Mouse (Mus musculus) kidney, embryonic 14.5 days (tissue): ENCODE measurements around the gene Slc31a1. TPM values are rescaled to one million over a fixed set of nuclear protein-coding genes. Genes with fewer than 3 reads are reported as not detected.

Experiments used
- polyA plus RNA-seq: library from polyadenylated mRNA; unstranded; fragments of >200 nt; fragmentation: Nextera tagmentation; extraction: Ambion mirVana; gene quantifications from 2 replicates; pipeline ENCODE4 v1.2.1, GENCODE M21; 2014

Slc31a1 gene
- polyA plus RNA-seq, 1 experiment from 2014 or later: 42.1 TPM

Other genes with a start within 250 kb of the Slc31a1 start
- gene Mup21, start 209.9 kb upstream of the Slc31a1 start, polyA plus RNA-seq: not detected in 2 replicates
- gene Zfp37, start 129.7 kb upstream of the Slc31a1 start, polyA plus RNA-seq: 10.0 and 15.5 TPM in 2 replicates
- gene Slc31a2, start 98.2 kb upstream of the Slc31a1 start, polyA plus RNA-seq: 18.0 and 19.9 TPM in 2 replicates
- gene Fkbp15, start 179 bp upstream of the Slc31a1 start, polyA plus RNA-seq: 17.8 and 25.2 TPM in 2 replicates
- gene Cdc26, start 47.9 kb downstream of the Slc31a1 start, polyA plus RNA-seq: 183 and 253 TPM in 2 replicates
- gene Prpf4, start 48.1 kb downstream of the Slc31a1 start, polyA plus RNA-seq: 20.2 and 32.8 TPM in 2 replicates
- gene Rnf183, start 74.5 kb downstream of the Slc31a1 start, polyA plus RNA-seq: 0.24 TPM in 1 of 2 replicates, not detected in the other
- 11.6 and 12.6 TPM in 2 replicates for gene Wdr31, start 110.2 kb downstream of the Slc31a1 start, polyA plus RNA-seq
- gene Bspry, start 119.3 kb downstream of the Slc31a1 start, polyA plus RNA-seq: 16.8 and 25.8 TPM in 2 replicates
- gene Hdhd3, start 142.7 kb downstream of the Slc31a1 start, polyA plus RNA-seq: 16.4 and 16.8 TPM in 2 replicates
- gene Alad, start 159.2 kb downstream of the Slc31a1 start, polyA plus RNA-seq: 107 and 108 TPM in 2 replicates
- gene Pole3, start 164.3 kb downstream of the Slc31a1 start, polyA plus RNA-seq: 89.5 and 104 TPM in 2 replicates
- 0.49 and 1.0 TPM in 2 replicates for gene 4933430I17Rik, start 164.6 kb downstream of the Slc31a1 start, polyA plus RNA-seq
- gene Rgs3, start 199.1 kb downstream of the Slc31a1 start, polyA plus RNA-seq: 42.0 and 45.7 TPM in 2 replicates